Mouse (Mus musculus) ZHBTc4 (cell line): ENCODE measurements around the gene Rara.
"Not testable (repeated sequence)": the region's sequence is repeated elsewhere in the genome, so short reads cannot be mapped to it uniquely, and the experiment has no call there.

ENCODE experiments used
- DNase-seq: peaks from one replicate; pipeline ENCODE4 v3.0.0-alpha.2; 2011; ENCODE audit warnings: low read depth, low spot score

Gene Rara

DNA sequence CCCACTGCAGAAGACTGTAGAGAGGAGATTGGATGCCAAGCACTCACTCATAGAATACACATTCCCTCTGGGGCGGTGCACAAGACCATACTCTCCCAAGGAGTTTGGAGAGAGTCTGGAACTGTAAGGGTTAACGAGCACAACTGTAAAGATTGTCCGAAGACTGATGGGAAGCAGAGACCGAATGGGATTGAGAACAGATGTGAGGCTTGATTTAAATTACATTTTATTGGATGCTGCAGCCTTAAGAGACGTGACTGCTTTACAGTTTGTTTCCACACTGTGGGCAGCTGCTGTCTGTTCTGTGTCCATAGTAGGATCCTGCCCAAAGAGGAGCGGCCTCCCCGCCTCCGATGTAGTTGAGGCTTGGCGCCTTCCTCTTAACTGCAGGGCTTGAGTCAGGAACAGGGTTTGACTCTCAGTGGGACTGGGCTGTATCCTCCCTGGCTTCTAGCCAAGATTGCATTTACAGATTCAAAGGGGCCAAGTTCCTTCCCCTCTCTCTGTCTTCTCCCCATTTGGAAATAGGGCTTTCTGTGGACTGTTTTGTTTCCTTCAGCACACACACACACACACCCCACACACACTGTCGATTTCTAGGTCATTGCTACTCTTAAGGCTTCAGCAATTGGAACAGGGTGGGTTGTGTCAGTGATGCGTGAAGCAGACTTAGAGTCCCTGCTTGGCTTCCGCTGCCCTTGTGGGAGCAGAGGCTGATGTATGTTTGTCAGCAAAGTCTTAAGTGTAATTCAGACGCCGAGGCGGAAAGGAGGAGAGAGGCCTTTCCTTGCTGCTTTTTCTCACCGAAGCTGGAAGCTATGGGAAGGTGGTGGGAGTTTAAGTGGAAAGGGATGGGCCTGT, 4.5 kb upstream of the Rara start:
- DNase-seq = not testable (repeated sequence)

GRCm38 (mm10) chr11:98924633-98925175, 2.9 kb upstream of the Rara start:
- peak; percentile 44 for DNase-seq

DNA sequence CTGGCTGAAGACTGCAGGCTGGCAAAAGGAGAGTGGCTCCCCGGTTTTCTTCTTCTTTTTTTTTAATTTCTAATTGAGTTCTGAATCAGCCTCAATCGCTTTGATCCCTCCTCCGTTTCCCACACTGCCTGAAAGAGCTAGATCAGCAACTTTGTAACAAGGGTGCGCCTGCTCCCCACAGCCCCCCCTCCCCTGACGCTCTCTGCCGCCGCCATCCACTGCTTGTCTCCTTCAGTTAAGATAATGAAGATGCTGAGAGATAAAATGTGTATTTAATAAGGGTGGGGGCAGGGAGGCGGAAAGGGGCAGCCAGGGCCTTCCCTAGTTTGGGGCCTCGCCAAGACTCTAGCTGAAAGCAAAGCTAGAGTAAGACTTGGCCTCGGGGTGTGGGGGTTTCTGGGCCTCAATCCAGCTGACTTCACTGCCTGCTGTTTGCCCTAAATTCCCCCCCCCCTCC, 2.3 kb upstream of the Rara start:
- no peak for DNase-seq

GRCm38 (mm10) chr11:98925868-98926311, 1.7 kb upstream of the Rara start:
- peak; percentile 61 for DNase-seq

DNA sequence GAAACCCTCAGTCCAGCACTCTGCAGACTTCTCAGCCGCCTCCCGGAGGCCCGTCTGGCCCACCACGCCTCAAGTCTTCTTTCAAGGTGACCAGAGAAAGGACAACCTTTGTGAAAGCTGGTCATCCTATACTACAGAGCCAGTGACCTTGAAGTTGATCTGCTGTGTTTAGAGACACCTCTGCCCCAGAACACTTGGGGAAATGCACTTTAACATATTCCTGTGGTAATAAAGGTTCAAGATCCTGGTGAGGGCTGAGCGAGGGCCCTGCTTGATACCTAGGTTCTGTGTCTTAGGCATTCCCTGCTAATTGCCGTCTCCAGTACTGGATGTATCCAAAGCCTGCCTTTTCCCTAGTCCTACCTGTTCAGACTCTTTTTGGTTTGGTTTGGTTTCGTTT, 1.1 kb upstream of the Rara start:
- peak; percentile 42 for DNase-seq

GRCm38 (mm10) chr11:98928186-98928893, 722 bp downstream of the Rara start:
- DNase-seq = no peak

GRCm38 (mm10) chr11:98929503-98929902, 1.9 kb downstream of the Rara start:
- no peak for DNase-seq

DNA sequence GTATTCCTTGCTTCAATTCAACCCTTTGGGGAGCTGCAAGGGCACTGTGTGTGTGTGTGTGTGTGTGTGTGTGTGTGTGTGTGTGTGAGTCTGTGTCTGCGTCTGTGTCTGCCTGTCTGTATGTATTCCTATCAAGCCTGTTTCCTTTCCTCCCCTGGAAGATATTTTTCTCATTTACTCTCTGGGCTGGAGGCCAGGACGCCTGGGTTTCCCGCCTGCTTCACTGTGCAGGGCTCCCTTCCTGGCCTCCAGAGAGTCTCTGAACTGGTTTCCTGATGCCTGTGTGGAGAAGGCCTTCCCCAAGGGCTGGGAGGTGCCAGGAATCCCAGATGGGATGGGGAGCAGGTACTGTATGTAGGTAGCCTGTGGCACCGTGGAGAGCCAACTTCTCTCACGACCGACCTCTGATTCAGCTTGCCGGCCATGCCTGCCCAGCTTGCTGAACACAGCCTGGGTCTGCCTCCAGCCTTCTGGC, 2.5 kb downstream of the Rara start:
- DNase-seq = no peak

GRCm38 (mm10) chr11:98930773-98931512, 3.3 kb downstream of the Rara start:
- no peak for DNase-seq

DNA sequence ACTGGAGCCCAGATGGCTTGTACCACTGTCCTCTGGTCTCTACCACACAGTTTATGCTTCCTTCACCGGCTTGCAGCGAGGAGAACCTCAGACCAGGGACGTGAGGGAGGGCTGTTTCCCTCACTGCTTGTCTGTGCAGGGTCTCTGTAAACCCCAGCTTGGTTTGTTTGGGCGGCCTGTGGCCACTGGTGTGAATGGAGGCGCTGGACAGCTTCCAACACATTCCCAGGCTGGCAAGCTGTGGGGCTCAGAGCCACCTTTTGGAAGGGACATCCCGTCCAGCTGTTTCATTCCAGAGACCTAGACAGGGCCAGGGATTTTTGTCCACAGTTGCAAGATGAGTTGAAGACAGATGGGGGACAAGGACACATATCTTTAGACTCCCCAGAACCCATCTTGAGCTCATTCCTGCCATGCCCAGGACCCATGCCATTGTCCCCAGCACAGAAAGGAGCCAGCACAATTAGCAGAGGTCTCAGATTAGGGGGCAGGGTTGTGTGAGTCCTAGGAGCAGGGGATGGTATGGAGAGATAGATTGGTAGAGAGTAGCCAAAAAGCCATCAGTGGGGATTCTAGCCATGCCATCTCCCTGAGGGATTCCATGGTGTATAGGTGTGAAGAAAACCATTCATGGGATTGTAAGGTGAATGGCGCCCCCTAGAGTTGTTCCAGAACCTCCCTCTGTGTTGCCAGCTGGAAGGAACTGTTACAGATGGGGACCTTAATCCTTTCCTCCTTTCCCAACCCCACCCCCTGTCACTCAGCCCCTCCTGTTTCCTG, 4.1 kb downstream of the Rara start:
- DNase-seq = no peak

- peak; percentile 81 for DNase-seq
Measured at GRCm38 (mm10) chr11:98932293-98933091, 4.9 kb downstream of the Rara start.

- no peak for DNase-seq
Measured at GRCm38 (mm10) chr11:98933151-98933550, 5.5 kb downstream of the Rara start.

DNA sequence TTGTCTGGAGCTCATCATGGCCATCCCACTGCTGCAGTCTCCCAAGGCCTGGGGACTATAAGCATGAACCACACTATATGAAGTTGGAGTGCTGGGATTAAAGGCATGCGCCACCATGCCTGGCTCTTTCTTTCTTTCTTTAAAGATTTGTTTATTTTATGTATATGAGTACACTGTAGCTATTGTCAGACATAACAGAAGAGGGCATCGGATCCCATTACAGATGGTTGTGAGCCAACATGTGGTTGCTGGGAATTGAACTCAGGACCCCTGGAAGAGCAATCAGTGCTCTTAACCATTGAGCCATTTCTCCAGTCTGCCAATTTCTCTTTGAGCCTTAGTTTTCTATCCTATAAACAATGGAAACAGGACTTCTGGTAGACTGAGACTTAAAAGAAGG, 6.2 kb downstream of the Rara start:
- DNase-seq = not testable (repeated sequence)

DNA sequence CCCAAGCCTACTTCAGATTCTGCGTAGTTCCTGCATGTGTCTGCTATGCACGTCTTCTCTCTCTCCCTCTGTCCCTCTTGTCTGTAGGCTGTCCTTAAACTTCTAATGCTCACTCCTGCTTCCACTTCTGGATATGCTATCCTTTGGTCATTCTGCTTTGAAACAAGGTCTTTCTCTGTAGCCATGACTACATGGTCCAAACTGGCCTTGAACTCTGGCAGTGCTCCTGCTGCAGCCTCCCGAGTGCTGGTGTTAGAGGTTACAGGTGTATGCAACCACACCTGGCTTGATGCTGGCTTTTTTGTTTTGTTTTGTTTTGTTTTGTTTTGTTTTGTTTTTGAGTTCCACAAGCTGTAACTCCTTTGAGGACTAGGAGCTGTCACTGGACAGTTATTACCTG, 6.7 kb downstream of the Rara start:
- DNase-seq = no peak

DNA sequence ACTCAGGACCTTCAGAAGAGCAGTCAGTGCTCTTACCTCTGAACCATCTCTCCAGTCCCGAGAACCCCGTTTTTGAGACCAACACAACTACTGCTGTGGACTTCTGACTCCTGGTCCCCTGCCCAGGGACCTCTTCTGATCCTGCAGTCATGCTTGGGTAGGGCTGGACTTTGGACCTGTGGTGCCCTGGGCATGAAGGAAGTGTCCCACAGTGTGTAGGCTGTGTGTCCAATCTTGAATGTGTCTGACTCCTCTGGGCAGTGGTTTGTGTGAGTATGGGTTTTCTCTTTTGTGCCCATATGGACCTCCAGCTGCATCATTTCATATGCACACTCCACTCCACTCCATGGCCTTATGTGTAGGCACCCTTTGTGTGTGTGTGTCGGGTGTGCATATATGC, 7.5 kb downstream of the Rara start:
- no peak for DNase-seq

DNA sequence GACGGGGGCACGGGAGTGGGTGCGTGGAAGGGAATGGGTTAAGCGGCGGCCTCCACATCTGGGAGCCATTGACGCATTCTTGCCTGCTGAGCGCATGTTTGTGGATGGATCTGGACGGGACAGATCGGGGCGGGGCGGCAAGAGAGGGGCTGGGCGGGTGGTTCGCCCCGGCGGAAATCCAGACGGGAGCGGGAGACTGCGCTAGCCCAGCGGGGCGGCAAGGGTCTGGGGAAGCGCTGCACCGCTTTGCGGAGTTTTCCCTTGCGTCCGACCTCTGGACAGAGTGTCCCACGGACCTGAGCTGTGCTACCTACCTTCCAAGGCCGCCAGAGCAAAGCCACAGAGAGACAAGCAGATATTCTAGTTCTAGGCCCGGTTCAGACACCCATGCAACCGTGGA, 8.6 kb downstream of the Rara start:
- DNase-seq = peak; percentile 86

DNA sequence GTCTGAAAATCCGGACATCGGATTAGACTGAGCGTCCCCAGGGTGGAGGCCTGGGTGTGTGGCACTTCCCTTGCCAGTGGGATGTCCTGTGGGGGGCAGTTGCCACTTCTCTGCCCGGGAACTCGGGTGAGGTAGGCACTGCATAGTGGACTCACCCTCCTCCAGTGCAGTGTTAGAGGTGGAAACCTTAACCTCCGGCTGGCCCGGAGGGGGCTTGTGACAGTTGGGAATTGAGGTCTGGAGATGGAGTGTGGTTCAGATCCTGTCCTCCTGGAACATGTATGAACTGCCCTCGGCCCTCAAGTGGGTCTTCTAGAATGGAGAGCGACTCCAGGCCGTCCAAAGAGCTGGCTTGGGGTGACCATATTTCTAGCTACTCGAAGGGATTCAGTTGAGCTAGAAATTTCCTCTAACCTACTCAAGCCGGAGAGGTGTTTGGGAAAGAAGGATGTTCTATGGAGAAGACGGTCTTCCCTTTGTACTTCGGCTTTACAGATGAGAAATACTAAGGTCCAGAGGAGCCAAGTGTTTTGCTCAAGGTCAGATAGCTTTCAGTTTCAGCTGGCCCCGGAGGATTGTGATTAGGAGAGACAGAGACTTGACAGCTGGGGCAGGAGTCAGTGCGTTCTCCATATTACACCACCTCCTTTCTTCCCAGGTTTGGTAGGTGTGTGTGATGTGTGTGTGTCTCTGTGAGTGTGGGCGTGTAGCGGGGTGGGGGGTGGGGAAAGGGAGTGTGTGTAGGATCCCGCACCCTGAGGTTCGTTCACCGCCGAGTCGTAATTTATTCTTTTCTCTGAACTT, 9.2 kb downstream of the Rara start:
- DNase-seq = no peak

DNA sequence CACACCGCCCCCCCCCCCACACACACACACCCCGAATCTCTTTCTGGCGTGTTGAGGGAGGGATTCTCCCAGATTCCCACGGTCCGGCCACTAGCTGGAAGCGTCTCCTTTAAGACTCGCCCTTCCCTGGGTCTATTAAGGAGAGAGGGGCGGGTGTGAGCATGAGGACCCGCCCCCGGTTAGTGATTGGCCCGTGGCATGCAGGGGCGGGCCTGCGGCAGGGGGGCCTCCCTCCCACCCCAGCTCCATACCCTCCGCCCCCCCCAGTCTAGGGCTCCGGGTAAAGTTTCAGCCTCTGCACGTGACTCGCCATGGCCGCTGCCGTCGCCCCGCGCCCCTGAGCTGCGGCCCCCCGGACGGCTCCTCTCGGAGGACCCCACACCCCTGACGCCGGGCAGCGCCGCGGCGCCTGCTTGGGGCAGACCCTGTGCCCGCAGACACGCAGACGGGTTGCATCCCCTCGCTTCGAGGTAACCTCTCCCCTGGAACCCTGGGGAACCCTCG, 9.8 kb downstream of the Rara start:
- peak; percentile 95 for DNase-seq
